Mouse (Mus musculus): ENCODE data around the gene Eef1g.

- no peak for TF ChIP-seq POLR2A (IDR thresholded peaks at IDR 0.05; ENCODE audit: extremely low read depth, insufficient read depth, low read length)
- TF ChIP-seq CTCF (IDR thresholded peaks at IDR 0.05; ENCODE audit: extremely low read depth, insufficient read depth, low read length) = no peak
These were observed 14.8 kb downstream of the Eef1g start for GRCm38 (mm10) chr19:8981450-8982168.

Measured in cortical plate, adult 2 months (tissue).